Mouse (Mus musculus) c-Kit-positive CD71-negative TER-119-negative erythroid progenitor cells, embryonic 14.5 days (primary cell): ENCODE measurements around the gene Lpcat3.
A peak's percentile ranks its signal among the peaks of the same experiment; 100 is the strongest.
"Not testable (repeated sequence)": the region's sequence is repeated elsewhere in the genome, so short reads cannot be mapped to it uniquely, and the experiment has no call there.

Source experiments
- DNase-seq: peaks from one replicate; pipeline ENCODE4 v3.0.0-alpha.2; 2013; ENCODE audit warnings: low read depth

Gene Lpcat3

GRCm38 (mm10) chr6:124662477-124663423, at the start of gene Lpcat3:
Gene Lpcat3, plus strand, starts transcription at chr6:124663027.
- DNase-seq, result peak; percentile 99

- no peak for DNase-seq
Observed at GRCm38 (mm10) chr6:124625612-124626011, 37.2 kb upstream of the Lpcat3 start.

- not testable (repeated sequence) for DNase-seq
Observed at GRCm38 (mm10) chr6:124626184-124626583, 36.6 kb upstream of the Lpcat3 start.

GRCm38 (mm10) chr6:124630763-124631162, 32.1 kb upstream of the Lpcat3 start:
- no peak for DNase-seq

- not testable (repeated sequence) for DNase-seq
Observed at GRCm38 (mm10) chr6:124635985-124636384, 26.8 kb upstream of the Lpcat3 start, which contains the start of gene C1s2. Gene C1s2, minus strand, starts transcription at chr6:124636085.

GRCm38 (mm10) chr6:124636858-124637460, 25.9 kb upstream of the Lpcat3 start:
- DNase-seq, result peak; percentile 31

GRCm38 (mm10) chr6:124640041-124640440, 22.8 kb upstream of the Lpcat3 start:
- no peak for DNase-seq

GRCm38 (mm10) chr6:124640997-124641396, 21.8 kb upstream of the Lpcat3 start:
- DNase-seq, result peak; percentile 46

- no peak for DNase-seq
Observed at GRCm38 (mm10) chr6:124646394-124646793, 16.4 kb upstream of the Lpcat3 start.

GRCm38 (mm10) chr6:124655893-124656292, 6.9 kb upstream of the Lpcat3 start:
- no peak for DNase-seq

- no peak for DNase-seq
Observed at GRCm38 (mm10) chr6:124658067-124658466, 4.8 kb upstream of the Lpcat3 start.

GRCm38 (mm10) chr6:124661156-124661806, 1.5 kb upstream of the Lpcat3 start:
- no peak for DNase-seq

GRCm38 (mm10) chr6:124661995-124662394, 832 bp upstream of the Lpcat3 start:
- no peak for DNase-seq

- DNase-seq, result no peak
Observed at GRCm38 (mm10) chr6:124663424-124663795, 583 bp downstream of the Lpcat3 start.

GRCm38 (mm10) chr6:124664256-124664655, 1.4 kb downstream of the Lpcat3 start:
- no peak for DNase-seq

- no peak for DNase-seq
Observed at GRCm38 (mm10) chr6:124665011-124665410, 2.2 kb downstream of the Lpcat3 start.

- no peak for DNase-seq
Observed at GRCm38 (mm10) chr6:124669234-124669859, 6.5 kb downstream of the Lpcat3 start.

GRCm38 (mm10) chr6:124670281-124670900, 7.6 kb downstream of the Lpcat3 start:
- DNase-seq, result no peak

- DNase-seq, result no peak
Observed at GRCm38 (mm10) chr6:124672100-124672499, 9.3 kb downstream of the Lpcat3 start.

GRCm38 (mm10) chr6:124673619-124674018, 10.8 kb downstream of the Lpcat3 start:
- DNase-seq, result no peak

- DNase-seq, result no peak
Observed at GRCm38 (mm10) chr6:124674591-124674990, 11.8 kb downstream of the Lpcat3 start.

- no peak for DNase-seq
Observed at GRCm38 (mm10) chr6:124676171-124676570, 13.3 kb downstream of the Lpcat3 start.
